Mouse (Mus musculus) embryo, embryonic 11 days (tissue): ENCODE measurements around the gene Dhx30.
A peak's percentile ranks its signal among the peaks of the same experiment; 100 is the strongest.
"Not testable (repeated sequence)": the region's sequence is repeated elsewhere in the genome, so short reads cannot be mapped to it uniquely, and the experiment has no call there.

Experiments
- DNase-seq: peaks from one replicate; pipeline ENCODE4 v3.0.0-alpha.2; 2015

Gene Dhx30

DNA sequence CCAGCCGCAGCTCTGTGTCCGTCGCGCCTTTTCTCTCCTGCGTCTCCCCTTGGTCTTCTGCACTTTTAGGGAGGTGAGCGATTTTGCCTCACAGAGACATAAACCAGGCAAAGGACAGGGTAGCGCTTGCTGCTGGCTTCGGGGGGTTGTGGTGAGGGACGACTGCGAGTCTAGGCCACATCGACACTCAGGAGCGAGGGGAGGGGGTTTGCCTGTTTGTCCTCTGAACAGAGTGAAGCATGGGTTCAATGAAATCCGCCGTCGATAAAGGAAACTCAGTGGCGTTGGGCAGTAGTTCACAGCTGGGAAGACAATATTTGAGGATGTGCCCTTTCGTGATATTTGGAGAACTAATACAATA, at the start of gene Dhx30:
Gene Dhx30, minus strand, starts transcription at position 52 of the 361 bp plus-strand sequence.
- DNase-seq, result no peak

DNA sequence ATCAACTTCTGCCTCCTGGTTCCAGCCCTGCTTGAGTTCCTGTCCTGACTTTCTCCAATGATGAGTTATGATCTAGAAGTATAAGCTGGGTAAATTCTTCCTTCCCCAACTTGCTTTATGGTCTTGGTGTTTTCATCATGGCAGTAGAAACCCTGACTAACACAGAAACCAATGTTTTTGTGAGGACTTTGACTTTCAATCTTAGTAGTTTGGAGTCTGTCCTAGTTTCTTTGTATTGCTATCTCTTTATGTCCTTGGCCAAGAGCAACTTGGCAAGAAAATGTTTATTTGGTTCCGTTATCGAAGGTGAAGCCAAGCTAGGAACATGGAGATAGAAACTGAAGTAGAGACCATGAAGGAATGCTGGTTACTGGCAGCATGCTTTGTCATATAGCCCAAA, 45.4 kb upstream of the Dhx30 start:
- DNase-seq, result no peak

DNA sequence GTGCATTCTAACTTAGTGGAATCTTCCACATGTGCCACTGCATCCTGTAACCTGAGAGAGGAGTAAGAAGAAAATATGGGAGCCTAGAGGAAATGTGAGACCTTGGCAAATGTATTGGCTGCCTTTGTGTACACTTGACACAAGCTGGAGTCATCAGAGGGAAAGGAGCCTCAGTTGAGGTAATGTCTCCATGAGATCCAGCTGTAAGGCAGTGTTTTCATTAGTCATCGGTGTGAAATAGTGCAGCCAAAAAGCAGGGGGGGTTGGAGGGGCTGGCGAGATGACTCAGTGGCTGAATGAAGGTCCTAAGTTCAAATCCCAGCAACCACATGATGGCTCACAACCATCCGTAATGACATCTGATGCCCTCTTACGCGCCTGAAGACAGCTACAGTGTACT, 44.8 kb upstream of the Dhx30 start:
- DNase-seq, result no peak

DNA sequence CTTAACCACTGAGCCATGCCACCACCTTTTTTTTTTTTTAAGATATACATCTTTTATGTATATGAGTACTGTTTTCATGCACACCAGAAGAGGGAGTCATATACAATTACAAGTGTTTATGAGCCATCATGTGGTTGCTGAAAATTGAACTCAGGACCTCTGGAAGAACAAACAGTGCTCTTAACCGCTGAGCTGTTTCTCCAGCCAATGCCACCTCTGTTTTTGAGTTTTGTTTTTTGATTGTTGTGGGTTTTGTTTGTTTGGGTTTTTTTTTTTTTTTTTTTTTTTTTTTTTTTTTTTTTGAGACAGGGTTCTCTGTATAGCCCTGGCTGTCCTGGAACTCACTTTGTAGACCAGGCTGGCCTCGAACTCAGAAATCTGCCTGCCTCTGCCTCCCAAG, 42.9 kb upstream of the Dhx30 start:
- not testable (repeated sequence) for DNase-seq

DNA sequence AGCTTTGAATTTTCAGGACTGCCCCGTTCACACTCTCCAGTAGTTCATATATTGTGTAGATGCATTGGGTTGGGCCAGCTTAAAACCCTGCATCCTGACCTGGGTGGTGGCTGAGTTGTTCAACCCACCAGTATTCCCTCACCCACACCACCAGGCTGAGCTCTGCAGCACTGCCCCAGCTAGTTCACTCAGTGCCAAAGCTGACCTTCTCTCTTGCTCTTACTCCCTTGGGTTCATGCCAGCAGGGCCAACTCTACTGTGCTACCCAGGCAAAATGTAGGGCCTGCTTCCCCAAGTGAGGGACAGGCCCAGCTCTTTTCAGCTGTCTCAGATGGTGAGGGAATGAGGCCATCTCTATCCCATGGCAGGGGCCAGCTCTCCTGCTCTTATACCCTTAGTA, 41.4 kb upstream of the Dhx30 start:
- no peak for DNase-seq

DNA sequence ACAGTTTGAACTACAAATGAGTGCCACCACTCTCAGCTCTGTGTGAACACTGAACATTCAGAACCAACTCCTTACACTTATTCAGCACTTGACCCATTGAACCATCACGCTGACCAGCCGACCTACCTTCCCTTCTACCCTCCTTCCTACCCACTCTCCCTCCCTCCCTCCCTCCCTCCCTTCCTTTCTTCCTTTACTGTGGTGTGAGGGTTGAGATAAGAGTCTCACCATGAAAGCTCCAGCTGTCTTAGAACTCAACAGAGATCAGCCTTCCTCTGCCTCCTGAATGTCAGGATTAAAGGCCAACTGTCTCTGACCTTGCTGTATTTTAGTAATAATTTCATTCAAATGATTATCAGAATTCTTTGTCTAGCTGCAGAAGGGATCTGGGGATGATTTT, 31.0 kb upstream of the Dhx30 start:
- no peak for DNase-seq

DNA sequence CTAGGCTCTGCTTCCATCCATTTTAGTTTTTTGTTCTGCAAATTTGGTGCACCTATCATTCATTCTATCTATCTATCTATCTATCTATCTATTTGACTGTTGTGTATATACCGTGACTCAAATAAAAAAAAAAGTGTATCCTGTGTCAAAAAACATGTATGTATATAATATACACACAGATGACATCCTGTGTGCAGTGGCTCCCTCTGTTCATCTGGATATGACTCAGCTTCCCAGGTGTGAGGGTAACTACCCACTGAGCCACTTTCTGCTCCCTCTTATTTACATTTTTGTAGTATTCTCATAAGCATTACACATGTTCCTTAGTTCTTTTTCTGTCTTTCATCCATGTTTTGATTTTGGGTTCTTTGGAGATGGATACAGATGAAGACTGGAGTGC, 24.5 kb upstream of the Dhx30 start:
- DNase-seq, result no peak

DNA sequence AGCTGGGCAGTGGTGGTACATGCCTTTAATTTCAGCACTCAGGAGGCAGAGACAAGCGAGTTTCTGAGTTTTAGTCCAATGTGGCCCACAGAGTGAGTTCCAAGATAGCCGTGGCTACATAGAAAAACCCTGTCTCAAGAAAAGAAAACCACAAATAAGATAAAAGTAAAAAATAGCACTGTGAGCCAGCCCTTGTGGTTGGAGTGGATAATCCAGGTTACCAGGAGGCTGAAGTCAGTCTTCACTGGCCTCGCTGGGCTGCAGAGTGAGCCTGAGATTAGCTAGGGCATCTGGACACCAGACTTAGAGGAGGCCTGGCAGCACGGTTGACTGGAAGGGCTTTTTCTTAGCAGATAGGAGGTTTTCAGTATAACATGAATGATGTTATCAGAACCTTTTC, 21.5 kb upstream of the Dhx30 start:
- no peak for DNase-seq

DNA sequence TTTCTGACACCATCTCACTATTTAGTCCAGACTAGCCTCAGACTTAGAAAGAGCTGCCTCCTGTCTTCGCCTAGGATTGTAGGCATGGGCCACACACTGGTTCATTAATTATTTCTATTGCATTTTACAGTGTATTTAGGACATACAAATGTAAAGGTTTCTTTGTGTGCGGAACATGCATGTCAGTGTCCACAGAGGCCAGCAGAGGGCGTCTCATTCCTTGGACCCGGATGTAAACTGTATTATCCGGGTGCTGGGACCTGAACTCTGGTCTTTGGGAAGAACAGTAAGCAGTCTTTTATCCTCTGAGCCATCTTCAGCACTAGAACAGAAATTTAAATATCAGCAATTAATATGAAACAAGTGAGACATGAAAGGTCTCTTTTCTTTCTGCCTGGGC, 16.5 kb upstream of the Dhx30 start:
- peak; percentile 14 for DNase-seq

DNA sequence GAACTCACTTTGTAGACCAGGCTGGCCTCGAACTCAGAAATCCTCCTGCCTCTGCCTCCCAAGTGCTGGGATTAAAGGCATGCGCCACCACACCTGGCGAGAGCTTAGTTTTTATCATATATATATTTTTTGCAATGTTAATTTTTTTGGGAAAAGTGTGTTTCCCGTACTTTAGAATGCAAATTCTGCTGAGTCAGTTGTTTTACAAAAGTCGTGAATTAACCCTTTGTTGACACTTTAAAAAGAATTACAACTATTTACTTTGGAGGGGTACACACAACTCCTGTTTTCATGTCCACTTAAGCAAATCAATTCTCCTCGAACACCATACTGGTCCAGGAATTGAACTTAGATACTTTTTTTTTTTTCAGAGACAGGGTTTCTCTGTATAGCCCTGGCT, 15.3 kb upstream of the Dhx30 start:
- no peak for DNase-seq

DNA sequence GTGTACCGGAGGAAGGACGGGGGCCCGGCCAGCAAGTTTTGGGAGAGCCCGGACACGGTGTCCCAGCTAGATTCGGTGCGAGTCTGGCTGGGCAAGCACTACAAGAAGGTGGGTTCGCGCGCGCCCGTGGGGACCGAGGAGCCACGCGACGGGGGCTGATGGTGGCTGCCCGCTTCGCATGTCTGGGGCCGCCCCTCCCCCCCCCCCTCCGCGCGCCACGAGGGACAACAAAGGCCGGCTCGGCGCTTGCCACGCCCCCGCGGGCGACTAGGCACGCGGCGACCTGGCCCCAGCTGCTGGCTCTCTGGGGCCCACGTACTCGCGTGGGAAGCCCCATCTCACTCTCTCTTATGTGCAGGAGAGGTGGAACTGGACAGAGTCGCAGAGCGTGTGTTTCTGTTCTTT, 14.6 kb upstream of the Dhx30 start:
- DNase-seq, result peak; percentile 79

DNA sequence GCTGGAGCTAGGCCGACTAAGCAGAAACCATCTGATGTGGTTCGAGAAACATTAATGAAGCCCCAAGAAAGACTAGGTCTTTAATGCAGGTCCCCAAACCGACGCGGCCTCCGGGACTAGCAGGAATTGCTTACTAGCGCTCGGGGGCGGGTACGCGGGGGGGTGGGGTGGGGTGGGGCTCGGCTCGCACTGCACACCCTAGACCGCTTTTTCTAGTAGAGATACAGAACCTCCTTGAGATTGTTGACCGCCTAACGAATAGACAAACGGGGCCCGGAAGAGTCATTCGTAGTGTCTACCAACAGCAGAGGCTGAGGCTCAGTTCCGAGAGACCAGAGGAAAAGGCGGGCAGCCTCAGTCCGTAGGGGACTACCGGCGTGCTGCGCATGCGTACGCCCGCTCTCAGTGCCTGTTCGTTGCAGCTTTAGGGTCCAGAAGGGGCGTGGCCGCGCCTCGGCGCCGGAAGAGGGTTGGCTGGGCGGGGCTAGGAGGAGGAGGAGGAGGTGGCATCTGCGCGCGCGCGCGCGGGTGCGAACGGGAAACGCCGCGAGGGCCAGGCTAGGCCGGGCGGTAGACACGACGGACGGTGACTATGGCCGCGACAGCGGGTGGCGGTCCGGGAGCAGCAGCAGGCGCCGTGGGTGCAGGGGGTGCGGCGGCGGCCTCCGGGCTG, 14.0 kb upstream of the Dhx30 start:
- peak; percentile 100 for DNase-seq

DNA sequence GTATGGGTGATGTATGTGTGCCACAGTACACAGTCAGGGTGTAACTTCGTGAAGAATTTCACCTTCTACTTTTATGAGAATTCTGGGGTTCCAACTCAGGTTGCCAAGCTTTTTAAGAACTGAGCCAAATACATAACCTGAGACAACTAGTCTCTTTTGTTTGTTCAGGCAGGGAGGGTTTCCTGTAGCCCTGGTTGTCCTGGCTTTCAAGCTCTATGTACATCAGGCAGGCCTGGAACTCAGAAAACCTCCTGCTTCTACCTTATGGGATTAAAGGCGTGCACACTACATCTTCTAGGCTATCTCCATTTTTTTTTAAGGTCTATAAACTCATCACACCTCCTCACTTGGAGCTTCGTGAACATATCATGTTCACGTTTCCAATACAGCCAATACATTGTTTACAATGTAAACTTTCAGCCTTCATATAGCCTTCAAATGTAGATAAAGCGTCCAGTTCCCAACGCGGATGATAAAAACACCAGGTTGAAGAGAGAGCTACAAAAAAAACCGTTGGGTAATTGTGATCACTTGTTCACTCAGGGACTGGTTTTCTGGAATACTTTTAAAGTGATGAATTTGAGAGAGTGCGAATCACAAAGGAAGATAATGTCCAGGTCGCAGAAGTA, 13.4 kb upstream of the Dhx30 start:
- peak; percentile 14 for DNase-seq

DNA sequence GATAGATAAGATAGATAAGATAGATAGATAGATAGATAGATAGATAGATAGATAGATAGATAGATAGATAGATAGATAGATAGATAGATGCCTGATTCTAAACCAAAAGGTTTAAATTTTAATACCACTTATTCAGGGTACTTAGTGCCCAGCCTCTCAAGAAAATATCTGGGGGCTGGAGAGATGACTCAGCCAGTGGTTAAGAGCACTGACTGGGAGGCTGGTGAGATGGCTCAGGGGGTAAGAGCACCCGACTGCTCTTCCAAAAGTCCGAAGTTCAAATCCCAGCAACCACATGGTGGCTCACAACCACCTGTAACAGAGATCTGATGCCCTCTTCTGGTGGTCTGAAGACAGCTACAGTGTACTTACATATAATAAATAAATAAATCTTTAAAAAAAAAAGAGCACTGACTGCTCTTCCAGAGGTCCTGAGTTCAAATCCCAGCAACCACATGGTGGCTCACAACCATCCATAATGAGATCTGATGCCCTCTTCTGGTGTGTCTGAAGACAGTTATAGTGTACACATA, 6.4 kb upstream of the Dhx30 start:
- DNase-seq, result not testable (repeated sequence)

DNA sequence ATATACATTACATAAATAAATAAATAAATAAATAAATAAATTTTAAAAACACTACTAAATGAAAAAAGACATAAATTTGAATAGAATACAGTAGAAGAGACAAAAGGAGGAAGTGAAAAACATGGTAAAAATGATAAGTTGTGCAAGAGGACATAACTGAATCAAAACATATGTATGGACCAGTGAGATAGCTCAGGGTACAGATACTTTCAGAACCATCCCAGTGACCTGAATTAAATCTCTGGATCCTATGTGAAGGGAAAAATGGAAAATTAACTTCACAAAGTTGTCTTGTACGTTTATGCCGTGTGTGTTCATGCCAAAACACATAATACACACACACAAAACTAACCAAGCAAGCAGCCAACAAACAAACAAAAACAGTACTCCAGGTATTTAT, 5.7 kb upstream of the Dhx30 start:
- no peak for DNase-seq

DNA sequence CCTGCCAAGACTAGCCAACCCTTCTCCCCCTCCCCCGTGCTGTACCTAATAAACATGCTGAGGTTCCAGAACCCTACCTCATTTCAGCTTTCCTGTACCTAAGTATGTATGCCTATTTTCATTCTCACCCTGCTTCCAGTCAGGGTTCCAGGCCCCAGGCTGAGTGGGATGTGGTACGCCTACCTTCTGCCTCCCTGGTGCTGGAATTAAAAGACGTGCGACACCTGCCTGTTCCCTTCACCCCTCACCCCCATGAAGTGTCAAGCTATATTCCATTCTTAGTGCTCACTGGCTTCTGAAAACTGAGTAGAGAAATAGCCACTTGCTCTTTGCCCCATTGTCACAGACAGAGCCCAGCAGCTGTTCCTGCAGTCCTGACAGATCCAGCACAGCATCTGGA, 3.8 kb upstream of the Dhx30 start:
- no peak for DNase-seq

DNA sequence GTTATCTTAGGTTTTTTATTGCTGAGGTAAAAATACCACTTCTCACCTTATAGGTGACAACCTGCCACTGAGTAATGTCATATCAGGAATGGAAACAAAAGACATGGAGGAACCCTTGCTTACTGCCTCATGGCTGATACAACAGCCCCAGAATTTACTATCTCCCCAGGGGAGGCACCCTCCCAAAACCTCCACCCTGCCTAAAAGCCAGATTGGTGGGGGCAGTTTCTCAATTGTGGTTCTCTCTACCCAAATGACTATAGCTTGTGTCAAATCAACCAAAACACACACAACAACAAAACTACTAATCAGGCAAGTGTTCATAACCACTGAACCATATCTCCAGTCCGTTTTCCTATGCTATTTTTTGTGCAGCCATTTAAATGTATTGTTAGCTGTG, 619 bp upstream of the Dhx30 start:
- no peak for DNase-seq

DNA sequence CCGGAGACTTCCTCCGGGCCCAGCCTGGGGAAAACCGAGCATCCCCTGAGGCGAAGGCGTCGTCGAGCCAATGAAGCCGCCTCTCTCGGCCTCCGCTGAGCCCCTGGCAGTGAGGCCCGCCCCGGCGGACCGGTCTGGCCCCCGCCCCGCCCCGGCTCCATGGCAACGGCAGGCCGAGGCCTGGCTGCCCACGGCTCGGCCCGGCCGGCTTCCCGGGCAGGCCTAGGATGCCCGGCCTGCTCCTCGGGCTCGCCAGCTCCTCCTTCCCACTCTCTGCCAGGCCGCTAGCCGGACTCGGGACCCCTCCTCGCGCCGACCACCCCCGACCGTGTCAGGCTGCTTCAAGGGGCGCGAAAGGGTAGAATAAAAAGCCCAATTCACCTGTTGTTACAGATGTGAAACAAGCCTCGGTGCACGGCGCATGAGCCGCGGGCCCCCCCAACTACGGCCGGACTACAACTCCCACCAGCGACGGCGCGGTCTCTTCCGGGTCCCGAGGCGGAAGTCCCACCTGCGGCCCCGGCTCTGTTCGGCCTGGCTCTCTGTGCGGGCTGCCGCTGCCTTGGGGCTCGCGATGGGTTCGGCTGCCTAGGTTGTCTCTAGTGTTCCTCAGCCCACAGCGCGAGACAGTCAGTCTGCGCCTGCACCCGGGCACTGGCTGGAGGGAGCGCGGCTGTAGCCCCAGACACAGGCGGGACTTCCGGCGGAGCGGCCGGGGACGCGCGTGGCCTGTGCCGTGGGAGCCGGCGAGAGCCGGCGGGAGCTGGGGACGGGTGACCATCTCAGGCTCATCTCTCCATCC, 452 bp downstream of the Dhx30 start, which contains the start of gene Smarcc1:
Gene Smarcc1, plus strand, starts transcription at position 732 of the 802 bp plus-strand sequence.
- peak; percentile 95 for DNase-seq

DNA sequence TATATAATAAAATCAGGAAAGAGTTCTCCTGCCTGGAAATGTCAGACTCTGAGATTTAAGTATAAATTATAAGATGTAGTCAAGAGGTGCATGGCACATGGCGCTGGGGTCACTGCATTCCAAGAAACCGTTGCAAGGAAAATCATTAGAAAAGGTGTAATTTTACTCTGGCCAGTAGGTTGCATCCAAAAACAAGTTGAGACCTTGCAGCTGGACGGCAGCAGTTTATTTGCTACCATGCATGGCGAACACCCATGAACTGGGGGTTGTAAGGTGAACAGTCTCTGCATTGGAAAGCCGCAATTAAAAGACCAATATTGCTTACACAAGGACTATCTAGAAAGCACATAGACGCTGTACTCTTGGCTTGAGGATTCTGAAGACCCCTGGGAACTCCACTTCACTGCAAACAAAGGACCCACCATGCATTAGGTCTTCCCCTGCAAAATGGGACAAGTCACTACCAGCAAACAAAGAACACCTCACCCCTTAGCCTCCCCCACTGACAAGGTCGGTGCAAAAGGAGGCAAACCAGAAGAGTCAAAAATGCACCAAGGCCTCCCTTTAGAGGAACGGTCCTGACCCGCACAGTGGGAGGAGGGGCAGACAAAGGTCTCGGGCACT, 1.2 kb downstream of the Dhx30 start:
- DNase-seq, result peak; percentile 49

DNA sequence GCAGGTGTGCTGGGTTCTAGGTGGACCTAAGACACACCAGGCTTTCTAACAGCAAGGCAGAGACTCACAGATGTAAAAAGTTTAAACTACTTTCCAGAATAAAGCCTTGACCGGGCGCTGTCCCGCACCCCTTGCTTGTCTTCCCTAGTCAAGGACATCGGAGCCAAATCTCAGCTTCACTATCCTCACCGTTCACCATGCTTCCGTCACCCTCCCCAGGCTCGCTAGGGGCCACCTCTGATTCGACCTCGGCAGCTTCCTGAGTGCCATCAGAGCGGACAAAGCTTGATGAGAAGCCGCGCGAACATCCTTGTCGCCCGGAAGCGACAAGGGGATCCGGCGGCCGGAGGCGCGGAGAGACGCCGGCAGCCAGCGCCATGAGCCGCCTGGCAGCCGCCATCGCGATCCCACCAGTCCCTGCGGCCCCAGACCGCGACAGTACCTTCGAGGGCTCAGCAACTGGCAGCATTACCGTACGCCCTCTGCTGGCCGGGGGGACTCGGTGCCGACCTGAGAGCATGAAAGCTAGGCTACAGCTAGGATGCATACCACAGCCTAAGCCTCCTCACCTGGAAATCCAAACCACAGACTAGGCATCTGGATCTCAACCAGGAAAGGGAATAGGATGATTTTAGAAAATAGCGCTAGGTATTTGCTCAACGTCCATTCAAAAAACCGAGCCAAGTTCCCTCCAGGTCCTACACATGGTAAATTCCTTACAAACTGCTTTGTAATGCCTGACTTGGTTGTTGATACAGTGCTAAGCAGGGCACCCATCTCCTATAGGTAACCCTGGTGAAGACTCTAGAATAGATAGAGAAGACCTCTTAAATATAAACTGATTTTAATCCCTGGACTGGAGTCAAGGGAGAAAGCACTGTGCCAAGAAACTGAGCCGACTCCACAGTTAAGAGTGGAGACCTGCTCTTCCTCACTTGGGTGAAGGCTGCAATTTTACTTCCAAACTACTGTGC, 16.7 kb downstream of the Dhx30 start:
- DNase-seq, result peak; percentile 95

DNA sequence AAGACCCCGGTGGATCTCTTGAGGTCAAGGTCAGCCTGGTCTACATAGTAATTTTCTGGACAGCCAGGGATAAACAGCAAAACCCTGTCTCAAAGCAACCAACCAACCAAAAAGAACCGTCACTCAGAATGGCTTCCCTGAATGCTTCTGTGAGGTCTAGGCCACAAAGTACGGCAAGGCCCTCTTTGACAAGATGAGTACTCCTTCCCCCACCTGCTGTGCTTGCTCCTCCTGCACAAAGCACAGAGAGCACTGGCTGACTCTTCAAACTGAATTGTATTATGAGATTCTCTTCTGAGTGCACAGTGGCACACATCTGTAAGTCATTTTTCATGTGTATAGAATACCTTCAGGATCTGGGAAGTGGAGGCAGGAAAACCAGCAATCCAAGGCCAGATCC, 19.8 kb downstream of the Dhx30 start:
- DNase-seq, result no peak

DNA sequence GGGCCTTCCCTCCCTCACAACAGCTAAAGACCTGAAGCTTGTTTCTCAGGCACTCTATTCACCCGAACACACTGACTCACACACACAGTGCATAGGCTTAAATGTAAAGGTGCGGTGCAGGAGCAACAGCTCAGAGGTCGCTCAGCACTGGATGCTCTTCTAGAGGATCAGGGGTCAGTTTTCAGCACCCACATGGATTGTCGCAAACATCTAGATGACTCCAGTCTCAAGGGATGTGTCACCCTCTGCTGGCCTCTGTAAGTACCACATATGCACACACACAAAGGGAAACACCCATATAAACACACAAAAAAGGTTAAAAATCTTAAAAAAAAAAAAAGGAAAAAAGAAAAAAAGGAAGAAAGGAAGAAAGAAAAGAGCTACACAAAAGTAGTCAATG, 22.9 kb downstream of the Dhx30 start:
- no peak for DNase-seq
